Mouse (Mus musculus) testis, adult 2 months (tissue): ENCODE results near the gene Tmsb10.

Source experiments
- CTCF ChIP-seq: fragments of 200-500 bp; IDR thresholded peaks from 2 replicates; pipeline ENCODE4 v1.5.1; 2012; ENCODE audit warnings: low read depth, mild to moderate bottlenecking, inconsistent platforms, low read length, moderate library complexity; ENCODE audit not compliant: control insufficient read depth, insufficient read depth, insufficient replicate concordance
- POLR2A ChIP-seq: fragments of 200-500 bp; IDR thresholded peaks from 2 replicates; pipeline ENCODE4 v1.6.1; 2012; ENCODE audit warnings: low read depth, mild to moderate bottlenecking, inconsistent platforms, low read length, moderate library complexity; ENCODE audit not compliant: control insufficient read depth

DNA sequence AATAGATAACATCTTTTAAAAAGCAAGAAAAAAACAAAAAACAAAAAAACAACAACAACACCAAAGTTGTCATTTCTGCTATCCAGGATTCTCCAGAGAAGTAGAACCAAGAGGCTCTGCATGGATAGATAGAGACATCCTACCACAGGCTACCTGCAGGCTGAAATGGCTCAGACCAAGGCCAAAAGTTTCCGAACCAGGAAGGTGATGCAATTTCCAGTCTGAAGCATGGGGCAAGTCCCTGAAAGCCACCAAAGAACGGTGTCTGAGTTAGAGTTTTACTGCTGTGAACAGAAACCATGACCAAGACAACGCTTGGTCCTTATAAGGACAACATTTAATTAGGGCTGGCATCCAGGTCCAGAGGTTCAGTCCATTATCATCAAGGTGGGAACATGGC is 10.2 kb downstream of the Tmsb10 start:
- TF ChIP-seq CTCF (no peak), POLR2A (no peak)
